8 mouse cellular contexts compared by ENCODE assay signal in the genomic region with DNA sequence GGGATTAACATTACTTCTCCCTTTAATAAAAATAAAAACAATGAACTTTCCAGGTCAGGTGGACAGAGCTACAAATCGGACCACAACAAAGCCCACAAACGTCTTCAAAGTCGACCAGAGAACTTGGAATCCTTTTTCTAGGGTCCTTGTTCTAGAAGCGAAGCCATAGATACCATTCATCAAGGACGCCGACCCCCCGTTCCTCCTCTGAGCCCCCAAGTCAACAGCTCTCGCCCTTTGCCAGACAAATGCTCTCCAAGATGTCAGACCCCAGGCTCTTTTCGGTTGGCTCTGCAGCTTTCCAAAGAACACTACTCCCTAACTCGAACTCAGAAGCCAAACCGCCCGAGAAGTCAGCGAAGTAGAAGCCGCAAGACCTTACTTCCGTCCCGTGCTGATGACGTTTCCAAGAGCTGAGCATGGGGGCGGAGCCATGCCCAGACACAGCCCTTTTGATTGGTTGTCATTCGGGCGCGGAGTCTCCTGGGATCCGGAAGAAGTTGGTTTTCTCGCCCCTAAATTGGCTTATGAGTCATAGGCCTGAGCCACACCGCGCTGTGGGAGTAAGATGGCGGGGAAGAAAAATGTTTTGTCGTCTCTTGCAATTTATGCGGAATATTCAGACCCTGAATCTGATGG. TPM values are rescaled to one million over a fixed set of nuclear protein-coding genes. Genes with fewer than 3 reads are reported as not detected.
DNase-seq lines count a peak whose midpoint lies in the region; ATAC-seq lines count a peak whose summit lies in the region.

A gene (plus strand): TSS at position 175 of the 639 bp plus-strand sequence.
A gene (minus strand): TSS at position 370 of the 639 bp plus-strand sequence.

- peak; percentile 100 for ATAC-seq in hindbrain, embryonic 16.5 days

- peak within 1 kb of the TSS; percentile 94 for H3K4me2 ChIP-seq in hindbrain, embryonic 16.5 days (ENCODE audit: low read length)

- no peaks in the 10 kb centered on the region for H3K27me3 ChIP-seq in hindbrain, embryonic 16.5 days (replicated peaks; ENCODE audit: control insufficient read depth, insufficient read depth, low read length)

- peak within 1 kb of the TSS; percentile 88 for H3K9ac ChIP-seq in hindbrain, embryonic 16.5 days (ENCODE audit: low read depth, low read length)

- under 1% methylated on average over 28 of the region's 28 CpGs for WGBS in hindbrain, embryonic 16.5 days
- under 1% methylated on average over 28 of the region's 28 CpGs for WGBS in macrophage (ENCODE audit: missing documents)

- peaks cover 57% of the 10 kb centered on the region for H3K79me2 ChIP-seq in macrophage (ENCODE audit: inconsistent target)

- peak within 1 kb of the TSS; percentile 67; the same call in 1 of the 2 replicates for H3K27ac ChIP-seq in hindbrain, embryonic 16.5 days (ENCODE audit: low read depth, low read length)
- H3K27ac ChIP-seq in macrophage, result peak within 1 kb of the TSS; percentile 51

- peaks cover 3% of the 10 kb centered on the region for H3K36me3 ChIP-seq in hindbrain, embryonic 16.5 days (ENCODE audit: control insufficient read depth, insufficient read depth, low read length)
- peaks cover 31% of the 10 kb centered on the region for H3K36me3 ChIP-seq in macrophage (ENCODE audit: inconsistent target)

- peaks cover 25% of the 10 kb centered on the region for H3K4me1 ChIP-seq in hindbrain, embryonic 16.5 days (ENCODE audit: control insufficient read depth, insufficient read depth, low read depth, low read length)

- no peaks in the 10 kb centered on the region for H3K9me3 ChIP-seq in hindbrain, embryonic 16.5 days (ENCODE audit: control insufficient read depth, low read length)

- peak within 1 kb of the TSS; percentile 97 for H3K4me3 ChIP-seq in hindbrain, embryonic 16.5 days (ENCODE audit: low read length)
- H3K4me3 ChIP-seq in macrophage (ENCODE audit: inconsistent target), result peak within 1 kb of the TSS; percentile 99

- DNase-seq in WW6 (ENCODE audit: low read depth, low spot score), result peak; percentile 99
- DNase-seq in cerebellum, postnatal 4 days (ENCODE audit: low spot score in 2 of 2), result peak; percentile 95 to 96
- peak; percentile 98 for DNase-seq in gastrocnemius, adult 18-20 months (ENCODE audit: low spot score)
- DNase-seq in left cerebral cortex, adult 18-20 months (ENCODE audit: low spot score in 2 of 2), result peak; percentile 98 to 99
- peak; percentile 98 for DNase-seq in right cerebral cortex, adult 18-20 months
- peak; percentile 93 for DNase-seq in urinary bladder, postnatal 10 days (ENCODE audit: low spot score)

RNA-seq across cellular contexts. Expression of the first gene that starts in this region (rescaled TPM):
- total RNA-seq in gastrocnemius, adult 18-20 months (2021), result 10 to 100 TPM in 1 of 2 experiments, 1 to 10 TPM in 1; 9.2 to 10.1 TPM
- polyA plus RNA-seq in hindbrain, embryonic 16.5 days (2015; fragmentation: Nextera tagmentation; extraction: Ambion mirVana), result 38.4 and 45.3 TPM in 2 replicates
- 10 to 100 TPM; 45.3 to 54.0 TPM for total RNA-seq in left cerebral cortex, adult 18-20 months (2021)
- total RNA-seq in macrophage (2018; cell fraction: chromatin; rRNA removed), result 10 to 100 TPM; 33.7 to 89.1 (median 62.3) TPM
- 10 to 100 TPM; 22.2 to 50.3 (median 32.8) TPM for total RNA-seq in macrophage (2018; cell fraction: cytosol; rRNA removed)
- total RNA-seq in macrophage (2018; cell fraction: nucleus; rRNA removed), result 10 to 100 TPM; 17.5 to 45.1 (median 31.4) TPM
- 25.1 to 51.8 TPM (median 29.4 TPM) in 3 replicates for polyA plus RNA-seq in macrophage (2018)

RNA-seq across cellular contexts. Expression of the second gene that starts in this region (rescaled TPM):
- 1 to 10 TPM; 6.5 to 7.2 TPM for total RNA-seq in gastrocnemius, adult 18-20 months (2021)
- 20.2 and 21.3 TPM in 2 replicates for polyA plus RNA-seq in hindbrain, embryonic 16.5 days (2015; fragmentation: Nextera tagmentation; extraction: Ambion mirVana)
- total RNA-seq in left cerebral cortex, adult 18-20 months (2021), result 10 to 100 TPM; 25.9 to 27.4 TPM
- 100 to 1,000 TPM in 14 of 26 experiments, 10 to 100 TPM in 12; 47.5 to 157 (median 104) TPM for total RNA-seq in macrophage (2018; cell fraction: chromatin; rRNA removed)
- total RNA-seq in macrophage (2018; cell fraction: cytosol; rRNA removed), result 10 to 100 TPM in 12 of 26 experiments, 1 to 10 TPM in 14; 4.8 to 15.6 (median 9.9) TPM
- 10 to 100 TPM; 16.7 to 85.2 (median 55.4) TPM for total RNA-seq in macrophage (2018; cell fraction: nucleus; rRNA removed)
- 9.2 to 13.0 TPM (median 10.3 TPM) in 3 replicates for polyA plus RNA-seq in macrophage (2018)

Comparison
In these comparisons a context has a peak if more than half of its experiments do, and no peak if none do; other contexts are left out.
1. Peak in every context shown above with its lines: DNase-seq, ATAC-seq, H3K4me3 ChIP-seq and H3K27ac ChIP-seq.
2. RNA of the first gene that starts in this region (total RNA-seq): 45.3 to 54.0 TPM in left cerebral cortex, adult 18-20 months; 9.2 to 10.1 TPM in gastrocnemius, adult 18-20 months; every median in the first group is over 4 times any median in the second.